Mouse (Mus musculus): ENCODE measurements around the gene Rpgrip1l. TPM values are rescaled to one million over a fixed set of nuclear protein-coding genes. Genes with fewer than 3 reads are reported as not detected.

The Rpgrip1l gene
- polyA plus RNA-seq, 1 experiment from 2014 or later: 10.9 TPM

DNA sequence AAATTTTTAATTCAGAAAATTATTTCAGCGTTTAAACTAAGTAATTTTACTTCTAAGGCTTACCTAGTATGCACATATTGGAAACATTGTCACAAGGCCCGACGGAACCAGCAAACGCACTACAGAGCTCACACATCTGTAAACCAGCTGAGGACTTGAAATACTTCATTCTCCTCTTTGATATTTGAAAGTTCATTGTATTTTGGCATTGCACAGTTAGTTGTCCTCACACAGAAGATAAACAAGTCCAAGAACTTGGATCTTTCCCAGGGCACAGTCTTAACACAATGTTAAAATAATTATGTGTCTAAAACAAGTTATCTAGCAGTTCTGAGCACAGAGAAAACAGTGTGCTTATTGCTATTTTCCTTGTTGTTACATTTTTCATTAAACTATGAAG, 22.5 kb downstream of the Rpgrip1l start:
- 66% methylated on average over 4 of the region's 4 CpGs for WGBS

GRCm38 (mm10) chr8:91286237-91286636, 26.8 kb downstream of the Rpgrip1l start:
- WGBS: 73% methylated on average over 8 of the region's 8 CpGs
- no peak overlapping the region for H3K4me3 ChIP-seq (replicated peaks)
- H3K27me3 ChIP-seq (replicated peaks): no peaks in the 10 kb centered on the region
- no peak for ATAC-seq (ENCODE audit: insufficient read depth, low FRiP score, low read depth)
- H3K27ac ChIP-seq: no peak overlapping the region
- H3K9me3 ChIP-seq: no peaks in the 10 kb centered on the region
- H3K36me3 ChIP-seq: no peaks in the 10 kb centered on the region
- no peak overlapping the region for H3K9ac ChIP-seq
- no peaks in the 10 kb centered on the region for H3K4me1 ChIP-seq
- no peak overlapping the region for H3K4me2 ChIP-seq

More for the DNA sequence above, 22.5 kb downstream of the Rpgrip1l start:
- H3K36me3 ChIP-seq: no peaks in the 10 kb centered on the region
- no peak overlapping the region for H3K4me2 ChIP-seq
- H3K4me3 ChIP-seq (replicated peaks): no peak overlapping the region
- no peak for ATAC-seq (ENCODE audit: insufficient read depth, low FRiP score, low read depth)
- H3K9ac ChIP-seq: no peak overlapping the region
- H3K9me3 ChIP-seq: no peaks in the 10 kb centered on the region
- H3K4me1 ChIP-seq: no peaks in the 10 kb centered on the region
- no peak overlapping the region for H3K27ac ChIP-seq
- no peaks in the 10 kb centered on the region for H3K27me3 ChIP-seq (replicated peaks)

GRCm38 (mm10) chr8:91283815-91284214, 29.2 kb downstream of the Rpgrip1l start:
- Histone ChIP-seq H3K9ac (no peak overlapping the region), H3K9me3 (no peaks in the 10 kb centered on the region)
- no peak for ATAC-seq (ENCODE audit: insufficient read depth, low FRiP score, low read depth)

GRCm38 (mm10) chr8:91282655-91283054, 30.4 kb downstream of the Rpgrip1l start:
- Histone ChIP-seq H3K27me3 (replicated peaks) (no peaks in the 10 kb centered on the region), H3K27ac (no peak overlapping the region), H3K36me3 (no peaks in the 10 kb centered on the region), H3K4me2 (no peak overlapping the region), H3K9ac (no peak overlapping the region), H3K9me3 (no peaks in the 10 kb centered on the region), H3K4me1 (0 out of 2 replicates have a peak, but pooled peaks cover 4% of the 10 kb centered on the region), H3K4me3 (replicated peaks) (no peak overlapping the region)
- ATAC-seq (ENCODE audit: insufficient read depth, low FRiP score, low read depth): no peak
- WGBS: 65% methylated on average over 5 of the region's 5 CpGs

More at GRCm38 (mm10) chr8:91283815-91284214, 29.2 kb downstream of the Rpgrip1l start:
- WGBS: 60% methylated on average over 1 of the region's 1 CpGs
- no peak overlapping the region for H3K27ac ChIP-seq
- H3K4me1 ChIP-seq: 0 out of 2 replicates have a peak, but pooled peaks cover 4% of the 10 kb centered on the region
- no peak overlapping the region for H3K4me2 ChIP-seq
- no peaks in the 10 kb centered on the region for H3K27me3 ChIP-seq (replicated peaks)
- H3K36me3 ChIP-seq: no peaks in the 10 kb centered on the region
- no peak overlapping the region for H3K4me3 ChIP-seq (replicated peaks)

DNA sequence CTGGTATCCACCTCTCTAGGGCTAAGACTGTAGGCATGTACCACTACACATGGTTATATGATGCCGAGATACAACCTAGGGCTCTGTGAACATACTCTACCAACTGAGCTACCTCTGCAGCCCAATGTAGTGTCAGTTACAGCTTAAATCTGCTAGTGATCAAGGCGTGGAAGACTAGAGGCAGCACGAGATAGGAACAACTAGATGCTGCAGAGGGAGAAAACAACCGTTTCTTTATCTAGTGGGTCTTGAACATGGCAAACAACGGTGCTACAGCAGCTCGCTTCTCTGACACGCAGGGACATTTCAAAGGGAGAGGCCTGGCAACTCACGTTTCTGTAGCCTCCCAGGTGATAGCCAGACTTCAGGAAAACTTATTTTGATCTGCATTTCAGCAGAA, 31.5 kb downstream of the Rpgrip1l start:
- Histone ChIP-seq H3K4me2 (no peak overlapping the region), H3K9ac (no peak overlapping the region), H3K4me1 (0 out of 2 replicates have a peak, but pooled peaks cover 4% of the 10 kb centered on the region), H3K27me3 (replicated peaks) (no peaks in the 10 kb centered on the region), H3K27ac (no peak overlapping the region), H3K4me3 (replicated peaks) (no peak overlapping the region), H3K9me3 (no peaks in the 10 kb centered on the region), H3K36me3 (no peaks in the 10 kb centered on the region)
- no peak for ATAC-seq (ENCODE audit: insufficient read depth, low FRiP score, low read depth)
- WGBS: 67% methylated on average over 8 of the region's 8 CpGs

DNA sequence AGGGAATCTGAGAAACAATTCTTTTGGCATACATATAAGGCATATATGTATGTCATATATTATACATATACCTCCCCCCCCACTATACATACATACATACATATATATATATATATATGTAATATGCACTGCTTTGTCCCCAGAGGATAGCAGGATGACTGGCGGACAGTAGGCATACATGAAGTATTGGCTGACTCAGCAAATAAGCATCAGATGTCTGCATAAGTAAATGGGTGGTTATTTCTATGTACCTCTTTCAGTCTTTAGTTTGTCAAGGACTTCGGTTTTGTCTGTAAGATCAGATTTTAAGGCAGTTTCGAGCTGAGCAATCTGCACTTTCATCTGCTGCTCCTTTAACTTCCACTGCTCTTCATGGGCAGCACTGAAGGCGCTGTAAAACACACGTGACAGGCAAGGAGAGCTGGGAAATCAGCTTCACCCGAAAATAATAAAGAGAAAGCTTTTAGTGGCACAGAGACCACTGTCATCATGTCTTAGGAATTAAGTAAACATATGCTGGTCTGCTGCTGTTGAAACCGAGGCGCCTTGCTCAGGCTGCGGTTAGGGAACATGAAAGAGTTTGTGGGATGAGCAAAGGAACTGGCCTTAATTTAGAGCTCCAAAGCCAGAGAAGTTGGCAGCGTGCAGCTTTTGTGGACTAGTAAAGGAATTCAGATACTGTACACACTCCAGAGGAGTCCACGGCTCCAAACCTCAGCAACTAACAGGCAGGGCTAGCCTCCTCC, 32.4 kb downstream of the Rpgrip1l start:
- Histone ChIP-seq H3K36me3 (no peaks in the 10 kb centered on the region), H3K9me3 (no peaks in the 10 kb centered on the region), H3K27me3 (replicated peaks) (no peaks in the 10 kb centered on the region), H3K9ac (no peak overlapping the region), H3K4me1 (0 out of 2 replicates have a peak, but pooled peaks cover 4% of the 10 kb centered on the region), H3K4me2 (no peak overlapping the region), H3K4me3 (replicated peaks) (no peak overlapping the region), H3K27ac (no peak overlapping the region)
- 63% methylated on average over 11 of the region's 11 CpGs for WGBS
- ATAC-seq (ENCODE audit: insufficient read depth, low FRiP score, low read depth): no peak

- 0 out of 2 replicates have a peak, but pooled peaks cover 4% of the 10 kb centered on the region for H3K4me1 ChIP-seq
- H3K4me3 ChIP-seq (replicated peaks): no peak overlapping the region
- no peak overlapping the region for H3K4me2 ChIP-seq
- H3K27ac ChIP-seq: no peak overlapping the region
- WGBS: 85% methylated on average over 5 of the region's 5 CpGs
- no peak for ATAC-seq (ENCODE audit: insufficient read depth, low FRiP score, low read depth)
- H3K27me3 ChIP-seq (replicated peaks): no peaks in the 10 kb centered on the region
- H3K9ac ChIP-seq: no peak overlapping the region
- H3K36me3 ChIP-seq: no peaks in the 10 kb centered on the region
- no peaks in the 10 kb centered on the region for H3K9me3 ChIP-seq
Measured at GRCm38 (mm10) chr8:91278060-91278459, 35.0 kb downstream of the Rpgrip1l start.

GRCm38 (mm10) chr8:91276337-91276736, 36.7 kb downstream of the Rpgrip1l start:
- H3K9ac ChIP-seq: no peak overlapping the region
- WGBS: 91% methylated on average over 2 of the region's 2 CpGs
- no peaks in the 10 kb centered on the region for H3K27me3 ChIP-seq (replicated peaks)
- no peak for ATAC-seq (ENCODE audit: insufficient read depth, low FRiP score, low read depth)
- H3K27ac ChIP-seq: no peak overlapping the region
- H3K9me3 ChIP-seq: no peaks in the 10 kb centered on the region
- H3K4me1 ChIP-seq: 0 out of 2 replicates have a peak, but pooled peaks cover 4% of the 10 kb centered on the region
- H3K4me2 ChIP-seq: no peak overlapping the region
- H3K36me3 ChIP-seq: no peaks in the 10 kb centered on the region
- H3K4me3 ChIP-seq (replicated peaks): no peak overlapping the region

DNA sequence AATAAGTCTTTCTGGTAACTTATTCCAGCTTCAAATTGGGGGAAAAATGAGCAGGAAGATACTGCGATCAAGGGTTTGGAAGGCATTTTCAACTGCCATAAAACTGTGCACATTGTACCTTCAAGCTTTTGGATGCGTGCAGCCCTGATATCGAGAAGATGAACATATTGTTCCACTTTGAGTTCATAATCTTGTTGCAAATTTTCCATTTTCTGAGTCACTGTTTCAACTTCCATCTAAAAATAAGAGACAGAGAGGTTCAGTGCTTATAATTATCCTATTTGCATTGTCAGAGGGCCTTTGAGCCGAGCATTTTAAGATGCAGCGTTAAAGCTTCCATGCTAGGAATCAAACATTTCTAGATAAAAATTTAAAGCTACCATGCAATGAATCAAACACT, 39.6 kb downstream of the Rpgrip1l start:
- WGBS: 93% methylated on average over 5 of the region's 5 CpGs
- Histone ChIP-seq H3K36me3 (no peaks in the 10 kb centered on the region), H3K27ac (no peak overlapping the region), H3K4me1 (no peaks in the 10 kb centered on the region), H3K4me3 (replicated peaks) (no peak overlapping the region), H3K9me3 (no peaks in the 10 kb centered on the region), H3K4me2 (no peak overlapping the region), H3K9ac (no peak overlapping the region), H3K27me3 (replicated peaks) (no peaks in the 10 kb centered on the region)
- no peak for ATAC-seq (ENCODE audit: insufficient read depth, low FRiP score, low read depth)

DNA sequence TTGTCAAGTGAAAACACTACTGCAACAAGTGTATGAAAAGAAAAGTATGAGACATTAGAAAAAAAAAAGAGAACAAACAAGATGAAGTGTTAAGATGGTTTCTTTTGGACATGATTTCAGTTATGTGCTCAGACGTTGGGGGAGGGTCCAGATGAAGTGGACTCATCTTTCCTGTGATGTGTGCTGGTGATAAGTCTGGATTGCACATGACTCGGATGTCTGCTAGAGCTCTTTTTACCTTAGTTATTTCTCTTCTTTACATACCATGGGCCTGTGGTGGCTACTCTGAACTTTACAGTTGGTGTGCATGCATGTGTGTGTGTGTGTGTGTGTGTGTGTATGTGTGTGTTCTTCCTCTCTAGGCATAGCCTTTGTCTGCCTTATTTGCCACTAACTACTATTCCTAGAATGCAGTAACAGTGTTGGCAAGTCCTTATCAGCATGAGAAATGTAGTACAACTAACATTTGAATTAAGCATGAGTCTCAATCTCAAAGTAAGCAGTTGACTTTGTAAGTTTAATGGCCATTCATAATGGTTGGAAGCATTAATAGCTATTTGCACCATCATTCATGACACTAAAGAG, 43.6 kb downstream of the Rpgrip1l start:
- H3K9ac ChIP-seq: no peak overlapping the region
- H3K27me3 ChIP-seq (replicated peaks): no peaks in the 10 kb centered on the region
- 73% methylated on average over 2 of the region's 2 CpGs for WGBS

DNA sequence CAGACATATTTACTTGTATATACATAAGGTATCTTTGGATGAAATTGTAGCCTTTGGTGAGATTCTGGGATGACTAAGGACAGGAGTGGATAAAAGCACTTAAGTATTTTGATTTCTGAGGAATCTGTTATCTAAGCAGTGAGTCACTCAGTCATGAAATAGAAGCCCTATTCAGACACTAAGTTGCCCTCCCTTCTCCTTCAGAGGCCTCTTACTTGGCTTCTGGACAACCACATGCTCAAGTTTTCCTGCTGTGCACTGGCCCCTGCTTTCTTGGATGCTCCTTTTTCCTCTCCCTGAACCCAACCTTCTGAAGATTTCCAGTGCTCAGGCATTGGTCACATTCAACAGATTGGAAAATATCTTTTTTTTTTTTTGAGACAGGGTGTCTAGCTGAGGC, 48.5 kb downstream of the Rpgrip1l start:
- peaks cover 3% of the 10 kb centered on the region; the same call in 1 of the 2 replicates for H3K4me1 ChIP-seq
- ATAC-seq (ENCODE audit: insufficient read depth, low FRiP score, low read depth): no peak
- H3K9ac ChIP-seq: no peak overlapping the region
- no peak overlapping the region for H3K27ac ChIP-seq
- no peak overlapping the region for H3K4me2 ChIP-seq
- no peaks in the 10 kb centered on the region for H3K36me3 ChIP-seq
- no peaks in the 10 kb centered on the region for H3K27me3 ChIP-seq (replicated peaks)
- no peak overlapping the region for H3K4me3 ChIP-seq (replicated peaks)
- no peaks in the 10 kb centered on the region for H3K9me3 ChIP-seq

More for the DNA sequence above, 43.6 kb downstream of the Rpgrip1l start:
- Histone ChIP-seq H3K4me3 (replicated peaks) (no peak overlapping the region), H3K9me3 (no peaks in the 10 kb centered on the region), H3K4me1 (peaks cover 3% of the 10 kb centered on the region; the same call in 1 of the 2 replicates), H3K27ac (no peak overlapping the region), H3K36me3 (no peaks in the 10 kb centered on the region), H3K4me2 (no peak overlapping the region)
- ATAC-seq (ENCODE audit: insufficient read depth, low FRiP score, low read depth): no peak

- Histone ChIP-seq H3K9me3 (no peaks in the 10 kb centered on the region), H3K27me3 (replicated peaks) (no peaks in the 10 kb centered on the region), H3K4me2 (no peak overlapping the region), H3K36me3 (no peaks in the 10 kb centered on the region), H3K27ac (no peak overlapping the region), H3K4me1 (peaks cover 3% of the 10 kb centered on the region; the same call in 1 of the 2 replicates), H3K4me3 (replicated peaks) (no peak overlapping the region), H3K9ac (no peak overlapping the region)
- WGBS: 59% methylated on average over 3 of the region's 3 CpGs
- ATAC-seq (ENCODE audit: insufficient read depth, low FRiP score, low read depth): no peak
Measured at GRCm38 (mm10) chr8:91263939-91264338, 49.1 kb downstream of the Rpgrip1l start.

Measured in stomach, embryonic 15.5 days (tissue).